Mouse (Mus musculus): ENCODE data around the gene Mrpl51.

Gene Mrpl51

GRCm38 (mm10) chr6:125191332-125192015, at the start of gene Mrpl51, which contains the start of gene Ncapd2:
Mrpl51 (plus strand) TSS chr6:125191801.
Ncapd2 (minus strand) TSS chr6:125191701.
- peak; percentile 98 for DNase-seq

DNA sequence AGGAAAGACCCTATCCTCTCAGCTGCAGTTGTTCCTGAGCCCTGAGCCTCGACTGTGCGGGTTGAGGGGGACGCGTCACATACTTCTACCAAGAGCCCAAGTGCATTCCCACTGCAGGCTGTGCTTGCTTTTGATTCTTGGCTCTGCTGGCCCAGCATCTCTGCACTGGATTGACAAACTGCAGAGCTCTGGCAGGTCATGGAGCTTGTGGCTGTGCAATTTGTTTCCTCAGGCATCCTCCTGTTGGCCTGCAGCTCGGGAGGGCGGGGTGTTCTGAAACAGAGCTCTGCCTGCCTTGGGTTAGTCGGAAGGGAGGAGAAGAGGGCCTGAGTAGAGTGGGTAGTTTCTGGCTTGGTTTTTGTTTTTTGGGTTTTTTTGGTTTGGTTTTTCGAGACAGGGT, 49.2 kb upstream of the Mrpl51 start:
- no peak for DNase-seq

GRCm38 (mm10) chr6:125143128-125143527, 48.5 kb upstream of the Mrpl51 start:
- DNase-seq: no peak

GRCm38 (mm10) chr6:125143904-125144303, 47.7 kb upstream of the Mrpl51 start:
- DNase-seq: no peak

- peak; percentile 90 for DNase-seq
Measured at GRCm38 (mm10) chr6:125145001-125145400, 46.6 kb upstream of the Mrpl51 start, which contains the start of gene Iffo1. Iffo1 (plus strand) TSS chr6:125145241.

DNA sequence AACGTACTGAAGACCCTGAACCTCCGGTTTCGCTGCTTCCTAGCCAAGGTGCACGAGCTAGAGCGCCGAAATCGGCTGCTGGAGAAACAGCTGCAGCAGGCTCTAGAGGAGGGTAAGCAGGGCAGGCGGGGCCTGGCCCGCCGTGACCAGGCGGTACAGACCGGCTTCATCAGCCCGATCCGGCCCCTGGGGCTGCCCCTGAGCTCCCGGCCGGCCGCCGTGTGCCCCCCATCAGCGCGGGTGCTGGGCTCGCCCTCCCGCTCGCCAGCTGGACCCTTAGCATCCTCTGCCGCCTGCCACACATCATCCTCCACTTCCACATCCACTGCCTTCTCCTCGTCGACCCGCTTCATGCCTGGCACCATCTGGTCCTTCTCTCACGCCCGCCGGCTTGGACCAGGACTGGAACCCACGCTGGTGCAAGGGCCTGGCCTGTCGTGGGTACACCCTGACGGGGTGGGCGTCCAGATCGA, 46.1 kb upstream of the Mrpl51 start:
- no peak for DNase-seq

GRCm38 (mm10) chr6:125146148-125146547, 45.5 kb upstream of the Mrpl51 start:
- no peak for DNase-seq

DNA sequence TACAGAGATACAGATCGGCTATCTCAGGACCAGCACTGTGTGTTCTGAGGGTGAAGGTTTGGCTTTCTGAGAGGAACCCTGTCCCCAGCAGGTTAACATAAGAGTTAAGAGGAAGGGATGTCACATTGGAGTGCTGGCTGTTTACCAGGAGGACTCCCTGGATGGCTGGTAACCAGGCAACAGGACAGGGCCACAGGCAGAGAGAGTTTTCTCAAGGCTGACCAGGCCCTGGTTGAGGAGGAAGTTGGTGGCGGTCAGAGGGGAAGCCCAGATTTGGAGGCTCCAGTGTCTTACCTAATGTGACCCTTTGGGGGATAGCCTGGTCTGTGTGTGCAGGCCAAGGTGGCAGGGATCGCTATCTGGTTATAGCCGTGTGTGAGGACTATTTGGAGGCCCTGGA, 44.8 kb upstream of the Mrpl51 start:
- DNase-seq: no peak

GRCm38 (mm10) chr6:125147329-125147728, 44.3 kb upstream of the Mrpl51 start:
- DNase-seq: no peak

DNA sequence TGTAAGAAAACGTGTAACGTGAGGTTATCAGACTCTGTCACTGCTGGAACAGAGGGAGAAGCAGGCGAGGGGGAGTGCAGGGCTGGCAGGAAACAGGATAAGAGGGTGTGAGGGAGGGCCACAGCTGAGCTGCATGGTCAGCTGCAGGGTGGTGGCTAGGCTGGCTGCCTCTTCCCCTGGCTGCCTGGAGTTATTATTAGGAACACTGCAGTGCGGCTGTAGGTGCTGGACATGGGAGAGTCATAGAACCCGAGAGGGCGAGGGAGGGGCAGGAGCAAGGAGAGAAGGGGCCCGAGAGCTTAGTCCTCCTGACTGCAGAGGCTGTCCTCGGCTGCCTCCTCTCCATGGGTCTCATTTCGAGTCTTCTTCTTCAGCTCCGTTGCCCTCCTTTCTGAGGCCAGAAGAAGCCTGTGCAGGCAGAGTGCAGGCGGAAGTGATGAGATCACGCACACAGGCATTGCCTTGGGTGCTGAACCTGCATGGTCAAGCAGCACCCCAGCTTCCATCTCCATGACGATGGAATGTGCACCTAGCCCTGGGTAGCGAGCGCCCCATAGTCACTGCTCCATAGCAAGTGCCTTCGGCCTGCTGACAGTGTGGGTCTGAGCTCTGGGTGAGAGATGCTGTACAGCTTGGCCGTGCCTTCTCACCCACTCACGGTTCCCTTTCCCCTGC, 43.2 kb upstream of the Mrpl51 start:
- DNase-seq: no peak

DNA sequence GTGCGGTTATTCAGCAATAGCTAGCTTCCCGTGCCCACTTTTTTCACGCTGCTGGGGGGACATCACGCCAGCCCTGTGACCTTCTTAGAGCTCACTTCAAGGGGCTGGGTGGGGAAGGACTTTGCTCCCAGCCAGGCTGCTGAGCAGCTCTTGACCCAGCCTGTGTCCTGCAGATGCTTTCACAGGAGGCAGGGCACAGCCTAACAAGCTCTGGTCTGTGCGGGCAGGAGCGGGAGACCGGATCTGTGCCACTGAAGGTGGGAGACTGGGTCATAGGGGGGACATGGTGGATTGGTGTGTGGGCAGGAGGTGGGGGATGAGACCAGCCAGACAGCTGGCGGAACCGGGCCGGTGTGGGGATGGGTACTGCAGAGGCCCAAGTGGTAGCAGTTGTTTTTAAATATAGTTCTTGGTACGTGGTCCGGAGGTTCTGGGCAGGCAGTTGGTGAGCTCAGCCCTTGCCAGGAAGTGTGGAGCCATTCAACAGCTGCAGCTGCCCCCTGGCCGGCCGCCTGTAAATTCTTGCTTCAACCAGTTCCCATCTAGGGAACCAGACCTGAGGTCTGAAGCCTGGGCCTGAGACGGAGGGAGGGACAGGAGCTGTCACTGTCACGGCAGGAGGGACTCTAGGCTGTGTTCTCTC, 42.6 kb upstream of the Mrpl51 start:
- DNase-seq: peak; percentile 61

GRCm38 (mm10) chr6:125149569-125149950, 42.0 kb upstream of the Mrpl51 start:
- no peak for DNase-seq

DNA sequence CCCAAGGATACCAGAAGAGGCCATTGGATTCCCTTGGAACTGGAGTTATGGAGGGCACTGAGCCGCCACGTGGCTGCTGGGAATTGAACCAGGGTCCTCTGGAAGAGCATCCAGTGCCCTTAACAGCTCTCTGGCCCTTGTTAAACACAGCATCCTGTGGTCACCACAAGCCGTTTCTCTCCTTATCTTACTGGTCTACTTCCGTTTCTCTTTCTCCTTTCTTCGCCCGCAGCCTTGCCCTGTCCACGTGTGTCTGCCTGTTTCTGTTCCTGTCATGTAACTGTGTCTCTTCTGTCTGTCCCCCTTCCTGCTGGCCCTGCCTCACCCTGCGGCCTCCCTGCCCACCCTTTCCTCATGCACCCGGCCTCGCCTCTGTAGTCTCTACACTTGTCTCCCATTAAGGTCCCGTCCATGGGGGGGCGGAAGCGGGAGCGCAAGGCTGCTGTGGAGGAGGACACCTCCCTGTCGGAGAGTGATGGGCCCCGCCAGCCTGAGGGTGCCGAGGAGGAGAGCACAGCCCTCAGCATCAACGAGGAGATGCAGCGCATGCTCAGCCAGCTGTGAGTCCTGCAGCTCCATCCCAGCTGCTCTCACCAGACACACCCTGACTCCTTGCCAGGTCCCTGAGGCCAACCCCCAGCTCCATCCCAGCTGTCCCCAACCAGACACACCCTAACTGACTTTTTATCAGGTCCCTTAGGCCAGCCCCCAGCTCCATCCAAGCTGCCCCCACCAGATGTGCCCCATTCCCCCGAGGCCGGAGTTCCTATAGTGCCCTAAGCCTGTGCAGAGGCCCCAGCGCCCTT, 39.2 kb upstream of the Mrpl51 start:
- DNase-seq: no peak

GRCm38 (mm10) chr6:125153018-125153389, 38.6 kb upstream of the Mrpl51 start:
- DNase-seq: no peak

- no peak for DNase-seq
Measured at GRCm38 (mm10) chr6:125153682-125154081, 37.9 kb upstream of the Mrpl51 start.

GRCm38 (mm10) chr6:125154550-125154949, 37.1 kb upstream of the Mrpl51 start:
- no peak for DNase-seq

- DNase-seq: no peak
Measured at GRCm38 (mm10) chr6:125155262-125155661, 36.3 kb upstream of the Mrpl51 start.

DNA sequence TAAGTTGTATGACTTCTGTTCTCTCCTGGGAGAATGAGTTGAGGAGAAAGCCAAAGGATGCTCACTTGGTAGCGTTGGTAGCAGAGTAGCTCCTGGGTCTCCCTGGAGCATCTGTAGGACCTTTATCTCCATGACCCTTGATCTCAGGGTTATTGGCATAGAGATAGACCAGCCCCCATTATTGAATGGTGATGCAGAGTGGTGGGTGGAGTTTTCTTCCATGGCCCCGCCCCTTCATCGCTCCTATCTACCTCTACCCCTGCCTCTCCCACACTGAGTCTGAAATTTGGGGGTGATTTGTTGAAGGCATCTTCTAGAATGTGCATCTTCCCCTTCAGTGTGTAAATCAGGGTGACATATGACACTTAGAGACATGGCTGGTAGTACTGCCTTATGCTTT, 35.1 kb upstream of the Mrpl51 start:
- no peak for DNase-seq

DNA sequence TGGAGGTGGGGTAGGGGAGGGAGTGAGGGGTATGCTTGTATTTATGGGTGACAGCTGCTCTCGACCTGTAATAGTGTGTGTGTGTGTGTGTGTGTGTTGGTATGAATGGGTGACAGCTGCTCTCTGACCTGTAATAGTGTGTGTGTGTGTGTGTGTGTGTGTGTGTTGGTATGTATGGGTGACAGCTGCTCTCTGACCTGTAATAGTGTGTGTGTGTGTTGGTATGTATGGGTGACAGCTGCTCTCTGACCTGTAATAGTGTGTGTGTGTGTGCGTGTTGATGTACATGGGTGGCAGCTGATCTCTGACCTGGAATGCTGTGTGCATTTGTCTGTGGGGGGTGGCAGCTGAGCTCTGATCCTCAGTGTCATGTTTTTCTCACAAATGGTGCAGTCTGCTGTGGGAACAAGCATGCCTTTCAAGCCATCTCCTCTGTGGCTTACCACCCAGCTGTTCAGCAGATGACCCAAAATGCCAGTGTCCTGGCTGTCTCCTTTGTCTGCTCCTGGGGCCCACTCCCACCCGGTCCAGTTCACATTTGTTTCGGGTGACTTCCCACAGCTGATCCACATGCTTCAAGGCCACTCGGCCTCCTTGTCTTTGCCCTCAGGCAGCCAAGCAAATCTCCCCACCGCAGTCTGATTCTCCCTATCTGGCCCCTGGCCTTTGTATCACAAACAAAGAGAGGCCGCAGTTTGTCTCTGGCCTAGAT, 34.5 kb upstream of the Mrpl51 start:
- no peak for DNase-seq

DNA sequence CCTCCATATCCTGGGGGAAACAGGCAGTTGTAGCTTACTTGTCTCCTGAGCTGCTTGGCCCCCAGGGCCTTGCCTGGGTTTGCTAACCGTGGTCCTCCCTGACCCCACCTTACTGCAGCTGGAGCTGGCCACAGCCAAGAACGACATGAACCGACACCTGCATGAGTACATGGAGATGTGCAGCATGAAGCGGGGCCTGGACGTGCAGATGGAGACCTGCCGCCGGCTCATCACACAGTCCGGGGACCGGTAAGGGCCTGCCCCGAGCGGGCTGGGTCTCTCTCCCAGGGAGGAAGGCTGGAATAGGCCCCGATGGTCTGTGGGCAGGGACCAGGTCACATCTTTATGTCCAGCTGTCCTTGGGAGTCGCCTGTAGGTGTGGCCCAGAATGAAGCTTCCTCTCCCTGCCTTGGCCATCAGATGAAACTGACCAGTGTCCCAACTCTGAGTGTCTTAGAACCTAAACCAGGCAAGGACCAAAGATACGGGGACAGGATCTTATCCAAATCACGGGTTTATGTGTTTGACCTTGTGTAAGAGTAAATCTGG, 32.6 kb upstream of the Mrpl51 start:
- DNase-seq: no peak

DNA sequence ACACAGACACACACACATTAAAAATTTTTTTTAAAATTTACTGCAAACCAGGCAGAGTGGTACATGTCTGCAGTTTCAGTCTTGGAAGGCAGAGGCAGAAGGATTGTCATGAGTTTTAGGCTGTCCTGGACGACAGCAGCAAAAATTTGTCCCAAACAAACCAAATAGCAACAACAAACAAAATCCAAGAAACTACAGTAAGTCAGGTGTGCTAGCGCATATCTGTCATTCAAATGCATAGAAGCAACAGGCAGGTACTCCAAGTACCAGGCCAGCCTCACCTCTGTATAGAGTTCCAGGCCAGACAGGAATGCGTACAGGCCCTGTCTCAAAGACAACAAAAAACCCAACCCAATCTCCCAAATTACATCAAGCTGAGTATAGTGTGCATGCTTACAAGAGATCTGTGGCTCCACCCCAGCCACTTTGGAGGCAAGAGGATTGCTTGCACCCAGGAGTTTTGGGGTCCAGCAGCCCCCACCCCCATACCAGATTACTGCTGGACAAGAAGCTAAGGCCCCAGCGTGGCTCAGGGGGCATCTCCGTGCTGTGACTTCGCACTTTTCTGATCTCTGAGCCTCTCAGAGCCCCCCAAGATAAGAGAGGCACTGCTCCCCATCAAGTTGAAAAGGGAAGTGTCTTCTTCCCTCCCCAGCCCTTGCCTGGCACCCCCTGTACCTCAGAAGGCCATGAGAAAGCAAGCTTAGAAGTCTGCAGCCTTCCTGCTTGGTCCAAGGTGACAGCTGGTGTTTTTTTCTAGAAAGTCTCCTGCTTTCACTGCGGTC, 31.6 kb upstream of the Mrpl51 start:
- no peak for DNase-seq

GRCm38 (mm10) chr6:125160558-125160853, 31.1 kb upstream of the Mrpl51 start:
- DNase-seq: no peak
